Mouse (Mus musculus) hindbrain, postnatal 0 days (tissue): ENCODE data around the gene Anxa5. TPM values are rescaled to one million over a fixed set of nuclear protein-coding genes. Genes with fewer than 3 reads are reported as not detected.

ENCODE experiments used
- ATAC-seq: fragments of 200-750 bp; cut with Nextera tagmentation; 2 replicates; pipeline ENCODE4 v1.8.0; 2017; ENCODE audit warnings: mild to moderate bottlenecking, moderate TSS enrichment, moderate library complexity
- DNase-seq: peaks from one replicate; pipeline ENCODE4 v3.0.0-alpha.2; 2015; ENCODE audit warnings: low spot score
- H3K27ac ChIP-seq: fragments of 300-500 bp; sonication (generic); 2 replicates; pipeline ENCODE4 v1.5.1; 2014; ENCODE audit warnings: mild to moderate bottlenecking
- H3K27me3 ChIP-seq: fragments of 300-500 bp; sonication (generic); 2 replicates; pipeline ENCODE4 v1.6.1; 2014; ENCODE audit warnings: low read length, mixed read lengths; ENCODE audit not compliant: insufficient read depth
- H3K36me3 ChIP-seq: fragments of 300-500 bp; sonication (generic); 2 replicates; pipeline ENCODE4 v1.6.1; 2014; ENCODE audit warnings: low read length, mixed read lengths; ENCODE audit not compliant: insufficient read depth
- H3K4me1 ChIP-seq: fragments of 300-500 bp; sonication (generic); 2 replicates; pipeline ENCODE4 v1.6.1; 2014; ENCODE audit warnings: antibody characterized with exemption, low read length, mixed read lengths; ENCODE audit not compliant: insufficient read depth
- H3K4me2 ChIP-seq: fragments of 300-500 bp; sonication (generic); 2 replicates; pipeline ENCODE4 v1.6.1; 2014; ENCODE audit warnings: low read depth, mild to moderate bottlenecking, low read length, moderate library complexity, mixed read lengths
- H3K4me3 ChIP-seq: fragments of 300-500 bp; sonication (generic); 2 replicates; pipeline ENCODE4 v1.5.1; 2014; ENCODE audit warnings: low read length
- H3K9ac ChIP-seq: fragments of 300-500 bp; sonication (generic); replicated peaks from 2 replicates; pipeline ENCODE4 v1.6.1; 2014; ENCODE audit warnings: mild to moderate bottlenecking, low read length, moderate library complexity, mixed read lengths
- H3K9me3 ChIP-seq: fragments of 300-500 bp; sonication (generic); 2 replicates; pipeline ENCODE4 v1.6.1; 2016; ENCODE audit warnings: low read length, mixed read lengths
- CTCF ChIP-seq: IDR thresholded peaks from 2 replicates; pipeline ENCODE4 v1.5.1; 2016; ENCODE audit warnings: antibody characterized with exemption, control low read depth, low read depth
- WGBS: fragments of 180-500 bp; shearing (Covaris S2); extraction: QIAGEN DNeasy Blood & Tissue Kit; methylation state at CpG from one replicate; pipeline ENCODE4 v1.1.7; 2014; 5-methylcytosine and 5-hydroxymethylcytosine counted together
- polyA plus RNA-seq: library from polyadenylated mRNA; unstranded; fragments of >200 nt; fragmentation: Nextera tagmentation; extraction: Ambion mirVana; gene quantifications from 2 replicates; pipeline ENCODE4 v1.2.1, GENCODE M21; 2015
- total RNA-seq: library from RNA; depleted of rRNA; stranded (reverse); fragments of >200 nt; gene quantifications from 2 replicates; pipeline ENCODE4 v1.2.3, GENCODE M21; 2014

Anxa5 gene
- total and polyA plus RNA-seq, 2 experiments from 2014 or later: 33.5 to 54.0 TPM

GRCm38 (mm10) chr3:36488899-36489589, 13.3 kb upstream of the Anxa5 start:
- H3K9me3 ChIP-seq: no peaks in the 10 kb centered on the region
- no peaks in the 10 kb centered on the region; the same call in 1 of the 2 replicates for H3K27me3 ChIP-seq
- TF ChIP-seq CTCF: no peak
- DNase-seq: no peak
- no peak overlapping the region for H3K9ac ChIP-seq
- no peaks in the 10 kb centered on the region for H3K36me3 ChIP-seq
- WGBS: 89% methylated on average over 6 of the region's 6 CpGs
- no peak overlapping the region for H3K27ac ChIP-seq
- no peak overlapping the region for H3K4me2 ChIP-seq
- H3K4me1 ChIP-seq: no peaks in the 10 kb centered on the region
- H3K4me3 ChIP-seq: no peak overlapping the region
- ATAC-seq: no peak

DNA sequence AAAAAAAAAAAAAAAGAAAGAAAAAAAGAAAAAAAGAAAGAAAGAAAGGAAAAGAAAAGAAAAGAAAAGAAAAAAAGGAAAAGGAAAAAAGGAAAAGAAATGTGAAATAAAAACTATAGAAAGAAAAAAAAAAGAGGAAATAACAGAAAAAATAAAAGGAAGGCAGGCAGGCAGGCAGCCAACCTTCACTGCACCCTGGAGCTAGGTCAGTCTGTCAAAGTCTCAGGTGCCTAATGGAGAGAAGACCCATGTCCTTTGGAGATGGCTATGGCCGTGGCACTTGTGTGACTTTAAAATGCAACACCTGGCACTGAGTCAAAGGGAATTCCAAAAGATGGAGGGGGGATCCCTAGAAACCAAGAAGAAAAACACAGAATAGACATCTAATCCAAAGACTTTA, 12.7 kb upstream of the Anxa5 start:
- H3K4me2 ChIP-seq: no peak overlapping the region
- H3K36me3 ChIP-seq: no peaks in the 10 kb centered on the region
- DNase-seq (no peak), ATAC-seq (no peak)
- no peaks in the 10 kb centered on the region for H3K4me1 ChIP-seq
- no peaks in the 10 kb centered on the region; the same call in 1 of the 2 replicates for H3K27me3 ChIP-seq
- no peak overlapping the region for H3K27ac ChIP-seq
- no peaks in the 10 kb centered on the region for H3K9me3 ChIP-seq
- no peak for TF ChIP-seq CTCF
- H3K4me3 ChIP-seq: no peak overlapping the region
- WGBS: 27% methylated on average over 1 of the region's 1 CpGs
- H3K9ac ChIP-seq: no peak overlapping the region

- Histone ChIP-seq H3K4me3 (no peak overlapping the region), H3K36me3 (no peaks in the 10 kb centered on the region), H3K9me3 (no peaks in the 10 kb centered on the region), H3K27me3 (no peaks in the 10 kb centered on the region), H3K27ac (no peak overlapping the region), H3K9ac (no peak overlapping the region), H3K4me2 (no peak overlapping the region), H3K4me1 (peaks cover 2% of the 10 kb centered on the region; the same call in 1 of the 2 replicates)
- DNase-seq (no peak), ATAC-seq (no peak)
- 88% methylated on average over 6 of the region's 6 CpGs for WGBS
- TF ChIP-seq CTCF: no peak
Measured at GRCm38 (mm10) chr3:36486881-36487280, 11.2 kb upstream of the Anxa5 start.

- H3K27me3 ChIP-seq: no peaks in the 10 kb centered on the region
- H3K9me3 ChIP-seq: no peaks in the 10 kb centered on the region
- H3K9ac ChIP-seq: no peak overlapping the region
- H3K4me3 ChIP-seq: no peak overlapping the region
- no peak for TF ChIP-seq CTCF
- H3K4me2 ChIP-seq: no peak overlapping the region
- H3K27ac ChIP-seq: no peak overlapping the region
- WGBS: 65% methylated on average over 6 of the region's 6 CpGs
- ATAC-seq (no peak), DNase-seq (no peak)
- peaks cover 6% of the 10 kb centered on the region; the same call in 1 of the 2 replicates for H3K4me1 ChIP-seq
- no peaks in the 10 kb centered on the region for H3K36me3 ChIP-seq
Measured at GRCm38 (mm10) chr3:36486176-36486575, 10.5 kb upstream of the Anxa5 start.

DNA sequence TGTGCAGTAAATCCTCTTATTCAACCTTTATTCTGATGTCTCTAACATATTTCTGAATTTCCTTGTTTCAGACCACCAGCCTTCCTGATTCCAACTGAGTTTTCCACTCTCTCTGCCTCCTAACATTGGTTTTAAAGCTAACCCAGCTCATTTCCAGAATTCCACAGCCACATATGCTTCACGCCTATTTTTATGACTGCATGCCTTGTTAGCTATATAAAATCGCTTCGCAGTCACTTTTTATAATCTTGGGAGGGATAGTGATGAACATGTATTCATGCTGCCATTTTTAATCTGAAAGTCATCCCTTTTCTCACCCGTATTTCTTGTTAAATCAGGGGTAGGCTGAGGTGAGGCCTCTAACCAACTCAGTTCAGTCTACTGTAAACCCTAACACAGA, 8.6 kb upstream of the Anxa5 start:
- peaks cover 6% of the 10 kb centered on the region; the same call in 1 of the 2 replicates for H3K4me1 ChIP-seq
- H3K9ac ChIP-seq: no peak overlapping the region
- DNase-seq (no peak), ATAC-seq (no peak)
- H3K4me3 ChIP-seq: no peak overlapping the region
- no peak for TF ChIP-seq CTCF
- H3K27ac ChIP-seq: no peak overlapping the region
- no peak overlapping the region for H3K4me2 ChIP-seq
- H3K27me3 ChIP-seq: no peaks in the 10 kb centered on the region
- H3K9me3 ChIP-seq: no peaks in the 10 kb centered on the region
- no peaks in the 10 kb centered on the region for H3K36me3 ChIP-seq
- WGBS: 95% methylated on average over 4 of the region's 4 CpGs

GRCm38 (mm10) chr3:36482940-36483339, 7.2 kb upstream of the Anxa5 start:
- no peak for DNase-seq
- Histone ChIP-seq H3K27ac (no peak overlapping the region), H3K36me3 (no peaks in the 10 kb centered on the region), H3K4me1 (peaks cover 6% of the 10 kb centered on the region; the same call in 1 of the 2 replicates), H3K4me3 (no peak overlapping the region), H3K9me3 (no peaks in the 10 kb centered on the region), H3K4me2 (no peak overlapping the region), H3K27me3 (no peaks in the 10 kb centered on the region), H3K9ac (no peak overlapping the region)
- no peak for TF ChIP-seq CTCF
- ATAC-seq: no peak
- 54% methylated on average over 9 of the region's 9 CpGs for WGBS

- H3K4me2 ChIP-seq: peak overlapping the region; percentile 31; the same call in 1 of the 2 replicates
Measured at GRCm38 (mm10) chr3:36481776-36482193, 6.1 kb upstream of the Anxa5 start.

More at GRCm38 (mm10) chr3:36481776-36482193, 6.1 kb upstream of the Anxa5 start:
- H3K9me3 ChIP-seq: no peaks in the 10 kb centered on the region
- H3K9ac ChIP-seq: no peak overlapping the region
- H3K4me3 ChIP-seq: no peak overlapping the region
- H3K27ac ChIP-seq: peak overlapping the region; percentile 63
- ATAC-seq: peak; percentile 85
- H3K36me3 ChIP-seq: no peaks in the 10 kb centered on the region
- no peaks in the 10 kb centered on the region for H3K27me3 ChIP-seq
- TF ChIP-seq CTCF: no peak
- peak; percentile 65 for DNase-seq
- 8% methylated on average over 11 of the region's 11 CpGs for WGBS
- H3K4me1 ChIP-seq: peaks cover 6% of the 10 kb centered on the region; the same call in 1 of the 2 replicates
